Mouse (Mus musculus): ENCODE results near the gene Sergef.

- no peak for TF ChIP-seq POLR2A (IDR thresholded peaks at IDR 0.05; ENCODE audit: control insufficient read depth, extremely low read depth, insufficient read depth, low read length, poor library complexity)
- TF ChIP-seq CTCF (IDR thresholded peaks at IDR 0.05; ENCODE audit: borderline replicate concordance, control insufficient read depth, extremely low read depth, insufficient read depth, low read length, poor library complexity): no peak
Observed at GRCm38 (mm10) chr7:46479793-46480192, 159.8 kb downstream of the Sergef start.

All from thymus, adult 2 months (tissue).